ENCODE assay signal across 8 mouse cellular contexts in genomic region chr1:180268249-180269031, GRCm38 (mm10). TPM values are rescaled to one million over a fixed set of nuclear protein-coding genes. Genes with fewer than 3 reads are reported as not detected.
DNase-seq lines count a peak whose midpoint lies in the region; ATAC-seq and TF ChIP-seq lines count a peak whose summit lies in the region.

No protein-coding gene starts in this region.

- H3K9ac ChIP-seq in intestine, embryonic 14.5 days (ENCODE audit: low read length): no peak overlapping the region

- ATAC-seq in intestine, embryonic 14.5 days (replicated peaks; ENCODE audit: low FRiP score, low TSS enrichment, low read depth): peak; percentile 68

- no peak overlapping the region for H3K27ac ChIP-seq in cortical plate, adult 2 months (ENCODE audit: insufficient read depth, low read length)
- no peak overlapping the region for H3K27ac ChIP-seq in intestine, embryonic 14.5 days (ENCODE audit: low read depth)

- intact Hi-C loops in left cerebral cortex, postnatal 25 days (cut with DNase I): loop anchor here (1.0 to 5.0 kb wide), 4 partner anchors 139 to 284 kb away; partner anchors contain the start of gene Stum

- H3K27me3 ChIP-seq in intestine, embryonic 14.5 days (replicated peaks; ENCODE audit: control insufficient read depth, insufficient read depth, low read length): no peaks in the 10 kb centered on the region

- peak; percentile 90 to 98 for DNase-seq in adrenal gland, adult (ENCODE audit: inconsistent age in 2 of 2, low spot score in 1 of 2)
- peak; percentile 93 for DNase-seq in gastrocnemius, postnatal 10 days
- DNase-seq in intestine, embryonic 14.5 days (ENCODE audit: low spot score): peak; percentile 97
- DNase-seq in left cerebral cortex, postnatal 25 days (ENCODE audit: low spot score in 2 of 2): peak; percentile 92
- peak; percentile 91 for DNase-seq in mesoderm, embryonic 11.5 days (ENCODE audit: low read depth, low spot score)
- peak; percentile 95 for DNase-seq in right cerebral cortex, postnatal 4 days
- DNase-seq in yolk sac, embryonic 10.5 days (ENCODE audit: low spot score): peak; percentile 79

- WGBS in intestine, embryonic 14.5 days: 16% methylated on average over 12 of the region's 12 CpGs

- H3K9me3 ChIP-seq in intestine, embryonic 14.5 days (ENCODE audit: control insufficient read depth, low read length): no peaks in the 10 kb centered on the region

- H3K4me1 ChIP-seq in cortical plate, adult 2 months (ENCODE audit: control insufficient read depth, insufficient read depth, low read length): no peaks in the 10 kb centered on the region
- H3K4me1 ChIP-seq in intestine, embryonic 14.5 days (replicated peaks; ENCODE audit: control insufficient read depth, insufficient read depth, low read length): peaks cover 9% of the 10 kb centered on the region; the same call in 1 of the 2 replicates

- peak; percentile 99 for TF ChIP-seq CTCF in cortical plate, adult 2 months (IDR thresholded peaks at IDR 0.05; ENCODE audit: extremely low read depth, insufficient read depth, low read length)

- TF ChIP-seq POLR2A in cortical plate, adult 2 months (IDR thresholded peaks at IDR 0.05; ENCODE audit: extremely low read depth, insufficient read depth, low read length): no peak

- no peak overlapping the region for H3K4me2 ChIP-seq in intestine, embryonic 14.5 days (ENCODE audit: low read length)

- no peak overlapping the region for H3K4me3 ChIP-seq in cortical plate, adult 2 months (ENCODE audit: insufficient read depth, low read length)
- no peak overlapping the region for H3K4me3 ChIP-seq in intestine, embryonic 14.5 days (ENCODE audit: low read depth, low read length)

- no peaks in the 10 kb centered on the region for H3K36me3 ChIP-seq in intestine, embryonic 14.5 days (ENCODE audit: control insufficient read depth, insufficient read depth, low read length)

RNA-seq across cellular contexts. Expression of gene Psen2, which starts 5.2 kb away (rescaled TPM):
- polyA plus RNA-seq in cortical plate, adult 2 months (2012; rRNA removed): 27.5 and 28.3 TPM in 2 replicates
- total RNA-seq in gastrocnemius, postnatal 10 days (2021): 10 to 100 TPM; 11.3 to 11.7 TPM
- 13.9 and 15.6 TPM in 2 replicates for polyA plus RNA-seq in intestine, embryonic 14.5 days (2014; fragmentation: Nextera tagmentation; extraction: Ambion mirVana)
- total RNA-seq in left cerebral cortex, postnatal 25 days (2021): 10 to 100 TPM; 18.1 to 21.6 TPM
